Mouse (Mus musculus) neural tube, embryonic 14.5 days (tissue): Measurements from ENCODE around the gene Pja2. TPM values are rescaled to one million over a fixed set of nuclear protein-coding genes. Genes with fewer than 3 reads are reported as not detected.
"Not testable (repeated sequence)": the region's sequence is repeated elsewhere in the genome, so short reads cannot be mapped to it uniquely, and the experiment has no call there.

Experiments
- ATAC-seq: fragments of 200-750 bp; cut with Nextera tagmentation; 2 replicates; pipeline ENCODE4 v1.8.0; 2017; ENCODE audit warnings: low read depth, mild to moderate bottlenecking, moderate TSS enrichment, moderate library complexity
- H3K27ac ChIP-seq: fragments of 300-500 bp; sonication (generic); 2 replicates; pipeline ENCODE4 v1.5.1; 2014; ENCODE audit warnings: low read depth, mild to moderate bottlenecking, control low read depth, low read length, moderate library complexity, mixed read lengths
- H3K27me3 ChIP-seq: fragments of 300-500 bp; sonication (generic); 2 replicates; pipeline ENCODE4 v1.6.1; 2014; ENCODE audit warnings: low read length; ENCODE audit not compliant: control insufficient read depth, insufficient read depth
- H3K36me3 ChIP-seq: fragments of 300-500 bp; sonication (generic); 2 replicates; pipeline ENCODE4 v1.6.1; 2014; ENCODE audit warnings: low read length, mixed read lengths; ENCODE audit not compliant: control insufficient read depth, insufficient read depth
- H3K4me1 ChIP-seq: fragments of 300-500 bp; sonication (generic); 2 replicates; pipeline ENCODE4 v1.6.1; 2014; ENCODE audit warnings: low read length; ENCODE audit not compliant: control insufficient read depth, insufficient read depth
- H3K4me2 ChIP-seq: fragments of 300-500 bp; sonication (generic); 2 replicates; pipeline ENCODE4 v1.6.1; 2014; ENCODE audit warnings: mild to moderate bottlenecking, low read depth, low read length, control low read depth
- H3K4me3 ChIP-seq: fragments of 300-500 bp; sonication (generic); 2 replicates; pipeline ENCODE4 v1.5.1; 2014; ENCODE audit warnings: low read depth, low read length, control low read depth, mixed read lengths
- H3K9ac ChIP-seq: fragments of 300-500 bp; sonication (generic); replicated peaks from 2 replicates; pipeline ENCODE4 v1.6.1; 2014; ENCODE audit warnings: low read depth, mild to moderate bottlenecking, control low read depth, low read length, mixed read lengths
- H3K9me3 ChIP-seq: fragments of 300-500 bp; sonication (generic); 2 replicates; pipeline ENCODE4 v1.6.1; 2016; ENCODE audit warnings: low read length; ENCODE audit not compliant: control insufficient read depth
- WGBS: fragments of 180-500 bp; shearing (Covaris S2); extraction: QIAGEN DNeasy Blood & Tissue Kit; methylation state at CpG from one replicate; pipeline ENCODE4 v1.1.7; 2014; 5-methylcytosine and 5-hydroxymethylcytosine counted together
- polyA plus RNA-seq: library from polyadenylated mRNA; unstranded; fragments of >200 nt; fragmentation: Nextera tagmentation; extraction: Ambion mirVana; gene quantifications from 2 replicates; pipeline ENCODE4 v1.2.1, GENCODE M21; 2014

Pja2 gene
- polyA plus RNA-seq, 1 experiment from 2014 or later = 239 TPM

- Histone ChIP-seq H3K27ac (no peak overlapping the region), H3K9ac (no peak overlapping the region), H3K4me1 (no peaks in the 10 kb centered on the region), H3K9me3 (no peaks in the 10 kb centered on the region), H3K4me3 (no peak overlapping the region), H3K4me2 (no peak overlapping the region), H3K36me3 (no peaks in the 10 kb centered on the region), H3K27me3 (no peaks in the 10 kb centered on the region)
- WGBS = 89% methylated on average over 5 of the region's 5 CpGs
- no peak for ATAC-seq
Measured at GRCm38 (mm10) chr17:64297628-64298027, 34.1 kb downstream of the Pja2 start.

DNA sequence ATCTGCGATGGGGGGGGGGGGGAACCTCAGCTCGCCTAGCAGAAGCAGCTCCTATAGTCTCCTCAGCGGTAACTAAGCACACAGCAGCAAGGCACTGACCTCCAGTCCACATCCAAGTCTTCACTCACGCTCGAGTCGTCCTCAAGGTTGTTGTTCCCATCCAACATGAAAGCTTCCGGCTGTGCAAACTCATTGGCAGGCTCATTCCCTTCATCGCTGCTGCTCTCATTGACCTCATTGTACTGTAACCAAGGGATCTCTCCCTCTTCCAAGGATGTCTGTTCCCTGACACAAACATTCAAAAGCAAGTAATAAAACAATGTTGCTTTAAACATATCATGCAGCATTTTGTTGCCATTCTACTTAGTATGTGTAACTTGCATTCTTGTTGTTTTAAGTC is 39.0 kb downstream of the Pja2 start:
- H3K27ac ChIP-seq = no peak overlapping the region
- H3K36me3 ChIP-seq = peaks cover 2% of the 10 kb centered on the region; the same call in 1 of the 2 replicates
- no peak overlapping the region for H3K9ac ChIP-seq
- no peaks in the 10 kb centered on the region for H3K27me3 ChIP-seq
- H3K9me3 ChIP-seq = no peaks in the 10 kb centered on the region
- H3K4me1 ChIP-seq = no peaks in the 10 kb centered on the region
- no peak overlapping the region for H3K4me2 ChIP-seq
- ATAC-seq = no peak
- WGBS = 89% methylated on average over 8 of the region's 8 CpGs
- H3K4me3 ChIP-seq = no peak overlapping the region

DNA sequence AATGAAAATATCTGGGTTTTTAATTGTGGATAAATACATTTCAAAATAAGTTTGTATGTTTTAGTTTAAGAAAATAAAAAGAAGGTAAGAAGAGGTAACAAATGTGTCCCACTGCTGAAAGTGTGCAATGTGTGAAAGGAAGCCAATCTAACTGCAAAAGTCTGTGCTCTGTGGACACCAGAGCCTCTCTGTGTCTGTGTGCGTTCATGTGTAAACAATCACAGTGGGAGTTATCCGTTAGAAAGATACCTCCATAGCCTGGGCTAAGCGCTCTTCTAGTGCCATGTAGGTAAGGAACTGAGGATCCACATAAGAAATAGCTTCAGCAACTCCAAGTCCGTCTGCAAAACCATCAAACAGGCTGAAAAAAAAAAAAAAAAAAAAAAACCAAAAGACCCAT is 42.0 kb downstream of the Pja2 start:
- H3K9me3 ChIP-seq = no peaks in the 10 kb centered on the region
- 56% methylated on average over 4 of the region's 4 CpGs for WGBS
- H3K4me3 ChIP-seq = no peak overlapping the region
- H3K36me3 ChIP-seq = peaks cover 16% of the 10 kb centered on the region
- no peak for ATAC-seq
- H3K27ac ChIP-seq = no peak overlapping the region
- H3K27me3 ChIP-seq = no peaks in the 10 kb centered on the region
- H3K9ac ChIP-seq = no peak overlapping the region
- H3K4me2 ChIP-seq = no peak overlapping the region
- H3K4me1 ChIP-seq = no peaks in the 10 kb centered on the region

- Histone ChIP-seq H3K27ac (no peak overlapping the region), H3K9ac (no peak overlapping the region), H3K9me3 (no peaks in the 10 kb centered on the region), H3K27me3 (no peaks in the 10 kb centered on the region), H3K4me2 (no peak overlapping the region), H3K4me1 (no peaks in the 10 kb centered on the region), H3K4me3 (no peak overlapping the region), H3K36me3 (peaks cover 31% of the 10 kb centered on the region)
- 82% methylated on average over 7 of the region's 7 CpGs for WGBS
- no peak for ATAC-seq
Measured at GRCm38 (mm10) chr17:64288000-64288399, 43.7 kb downstream of the Pja2 start.

- Histone ChIP-seq H3K4me2 (no peak overlapping the region), H3K4me3 (no peak overlapping the region), H3K4me1 (no peaks in the 10 kb centered on the region), H3K9me3 (no peaks in the 10 kb centered on the region), H3K36me3 (peaks cover 39% of the 10 kb centered on the region), H3K9ac (no peak overlapping the region), H3K27ac (no peak overlapping the region), H3K27me3 (no peaks in the 10 kb centered on the region)
- no peak for ATAC-seq
- WGBS = 90% methylated on average over 3 of the region's 3 CpGs
Measured at GRCm38 (mm10) chr17:64286836-64287235, 44.9 kb downstream of the Pja2 start.

- not testable (repeated sequence) for H3K27ac ChIP-seq, H3K4me2 ChIP-seq, H3K27me3 ChIP-seq, ATAC-seq, H3K9ac ChIP-seq, H3K4me1 ChIP-seq, H3K9me3 ChIP-seq, H3K4me3 ChIP-seq
- peaks cover 31% of the 10 kb centered on the region for H3K36me3 ChIP-seq
- 66% methylated on average over 3 of the region's 3 CpGs for WGBS
Measured at GRCm38 (mm10) chr17:64281368-64281767, 50.3 kb downstream of the Pja2 start.

GRCm38 (mm10) chr17:64277649-64278212 is 54.0 kb downstream of the Pja2 start:
- no peak overlapping the region for H3K4me2 ChIP-seq
- no peaks in the 10 kb centered on the region for H3K4me1 ChIP-seq
- WGBS = 78% methylated on average over 9 of the region's 9 CpGs
- no peaks in the 10 kb centered on the region for H3K27me3 ChIP-seq
- no peak for ATAC-seq
- no peak overlapping the region for H3K27ac ChIP-seq
- peaks cover 6% of the 10 kb centered on the region; the same call in 1 of the 2 replicates for H3K36me3 ChIP-seq
- H3K9me3 ChIP-seq = no peaks in the 10 kb centered on the region
- no peak overlapping the region for H3K4me3 ChIP-seq
- no peak overlapping the region for H3K9ac ChIP-seq

- Histone ChIP-seq H3K27ac (no peak overlapping the region), H3K36me3 (no peaks in the 10 kb centered on the region), H3K27me3 (no peaks in the 10 kb centered on the region), H3K4me2 (no peak overlapping the region), H3K4me3 (no peak overlapping the region), H3K9me3 (no peaks in the 10 kb centered on the region), H3K9ac (no peak overlapping the region), H3K4me1 (no peaks in the 10 kb centered on the region)
- 89% methylated on average over 5 of the region's 5 CpGs for WGBS
- no peak for ATAC-seq
Measured at GRCm38 (mm10) chr17:64276666-64277065, 55.0 kb downstream of the Pja2 start.

GRCm38 (mm10) chr17:64275188-64275587 is 56.5 kb downstream of the Pja2 start:
- Histone ChIP-seq H3K9me3 (no peaks in the 10 kb centered on the region), H3K27me3 (no peaks in the 10 kb centered on the region), H3K4me2 (no peak overlapping the region), H3K4me1 (no peaks in the 10 kb centered on the region), H3K36me3 (no peaks in the 10 kb centered on the region), H3K9ac (no peak overlapping the region), H3K27ac (no peak overlapping the region), H3K4me3 (no peak overlapping the region)
- WGBS = 82% methylated on average over 4 of the region's 4 CpGs
- no peak for ATAC-seq
